Mouse (Mus musculus): Measurements from ENCODE around the gene Cxcr5.

DNA sequence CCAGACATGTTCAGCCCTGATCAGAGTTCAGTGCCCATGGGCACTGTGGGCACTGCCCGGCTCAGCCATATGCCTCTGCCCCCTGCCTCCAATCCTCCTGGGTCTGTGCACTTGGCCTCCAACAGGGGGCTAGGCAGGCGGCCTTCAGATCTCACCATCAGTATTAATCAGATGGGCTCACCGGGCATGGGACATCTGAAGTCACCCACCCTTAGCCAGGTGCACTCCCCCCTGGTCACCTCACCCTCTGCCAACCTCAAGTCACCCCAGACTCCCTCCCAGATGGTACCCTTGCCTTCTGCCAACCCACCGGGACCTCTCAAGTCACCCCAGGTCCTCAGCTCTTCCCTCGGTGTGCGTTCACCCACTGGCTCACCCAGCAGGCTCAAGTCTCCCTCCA is 54.3 kb downstream of the Cxcr5 start:
- TF ChIP-seq MYOD1 (IDR thresholded peaks at IDR 0.05; ENCODE audit: control insufficient read depth, insufficient read length, low read depth): no peak
- TF ChIP-seq CTCF (IDR thresholded peaks at IDR 0.05; ENCODE audit: control insufficient read depth, insufficient read depth, insufficient read length): no peak
- no peak for TF ChIP-seq USF1 (IDR thresholded peaks at IDR 0.05; ENCODE audit: low read depth)
- no peak for TF ChIP-seq MYOG (IDR thresholded peaks at IDR 0.05; ENCODE audit: control insufficient read depth, extremely low read depth, insufficient read length)
- TF ChIP-seq FOSL1 (IDR thresholded peaks at IDR 0.05; ENCODE audit: insufficient read depth, low read length, poor library complexity, severe bottlenecking): no peak
- no peak for TF ChIP-seq MAX (IDR thresholded peaks at IDR 0.05)

Data from C2C12 (cell line).